ENCODE assay signal across 23 mouse cellular contexts in the genomic region with DNA sequence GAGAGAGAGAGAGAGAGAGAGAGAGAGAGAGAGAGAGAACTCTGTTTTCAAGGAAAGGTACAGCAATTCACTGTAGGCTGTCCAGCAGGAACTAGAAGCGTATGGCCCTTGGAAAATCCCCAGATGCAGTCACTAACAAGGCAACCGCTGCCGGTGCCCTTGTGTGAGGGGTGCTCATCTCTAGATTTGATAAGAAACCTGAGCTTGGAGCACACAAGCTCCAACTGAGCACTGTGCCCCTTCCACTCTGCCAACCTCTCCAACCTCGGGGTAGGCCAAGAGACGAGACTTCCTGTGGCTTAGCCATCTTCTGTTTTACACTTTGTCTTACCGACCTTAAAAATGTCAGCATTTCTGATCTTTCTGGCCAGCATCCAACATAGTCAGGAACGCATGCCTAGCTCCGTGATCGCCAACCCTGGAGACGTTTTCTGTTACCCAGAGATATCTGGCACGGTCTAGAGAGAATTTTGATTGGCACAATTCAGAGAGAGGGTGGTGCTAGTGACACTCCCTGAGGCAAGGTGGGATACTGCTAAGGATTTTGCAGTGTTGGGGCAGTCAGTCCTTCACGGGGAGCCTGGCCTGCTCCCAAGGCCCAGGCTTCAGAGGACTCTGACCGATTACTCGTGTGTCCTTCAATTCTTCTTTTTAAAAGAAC. TPM values are rescaled to one million over a fixed set of nuclear protein-coding genes. Genes with fewer than 3 reads are reported as not detected.
DNase-seq lines count a peak whose midpoint lies in the region; ATAC-seq lines count a peak whose summit lies in the region.
"Had no signal": no experiment of that assay in that cellular context is flagged by ENCODE, and none has a peak within 500 bp of the region (broad histone marks: within the 10 kb centered on the region; RNA-seq: fewer than 3 reads in every experiment).

No protein-coding gene starts in this region.

- no peak overlapping the region for H3K4me2 ChIP-seq in forebrain, embryonic 15.5 days (replicated peaks)
- no peak overlapping the region for H3K4me2 ChIP-seq in forebrain, embryonic 13.5 days
- H3K4me2 ChIP-seq in midbrain, embryonic 14.5 days (ENCODE audit: low read length) = no peak overlapping the region
- no peak overlapping the region for H3K4me2 ChIP-seq in midbrain, embryonic 13.5 days (replicated peaks)
- no peak overlapping the region for H3K4me2 ChIP-seq in heart, embryonic 12.5 days
- H3K4me2 ChIP-seq: embryonic facial prominence, embryonic 13.5 days; heart, embryonic 11.5 days; hindbrain, embryonic 15.5 days; liver, embryonic 15.5 days; midbrain, embryonic 11.5 days; neural tube, embryonic 15.5 days had no signal

- H3K9me3 ChIP-seq in forebrain, embryonic 15.5 days = no peaks in the 10 kb centered on the region
- H3K9me3 ChIP-seq in forebrain, embryonic 13.5 days (replicated peaks) = no peaks in the 10 kb centered on the region
- no peaks in the 10 kb centered on the region for H3K9me3 ChIP-seq in midbrain, embryonic 14.5 days (ENCODE audit: control insufficient read depth, low read length)
- H3K9me3 ChIP-seq in midbrain, embryonic 13.5 days = no peaks in the 10 kb centered on the region
- no peaks in the 10 kb centered on the region for H3K9me3 ChIP-seq in heart, embryonic 12.5 days (replicated peaks)
- H3K9me3 ChIP-seq: embryonic facial prominence, embryonic 13.5 days; hindbrain, embryonic 15.5 days; liver, embryonic 15.5 days; neural tube, embryonic 15.5 days had no signal

- ATAC-seq in forebrain, embryonic 15.5 days (replicated peaks) = no peak
- ATAC-seq in forebrain, embryonic 13.5 days = no peak
- ATAC-seq in midbrain, embryonic 14.5 days (ENCODE audit: low FRiP score, low TSS enrichment) = no peak
- ATAC-seq in midbrain, embryonic 13.5 days = no peak
- no peak for ATAC-seq in heart, embryonic 12.5 days (ENCODE audit: insufficient number of reproducible peaks, low FRiP score)
- ATAC-seq: intestine, embryonic 16.5 days had no signal

- peak; percentile 54 for DNase-seq in midbrain, embryonic 14.5 days
- DNase-seq in adrenal gland, postnatal 25 days = peak; percentile 36
- peak; percentile 46 to 59 for DNase-seq in cerebellum, postnatal 14 days
- DNase-seq in testis, postnatal 10 days (ENCODE audit: low spot score) = no peak
- DNase-seq: B cell, adult 2 months; heart, postnatal 14 days; kidney, postnatal 4 days; right cerebral cortex, postnatal 14 days; spleen, adult 18-20 months; thymus, adult 18-20 months; thymus, postnatal 4 days had no signal

- peak overlapping the region; percentile 56 for H3K27ac ChIP-seq in forebrain, embryonic 15.5 days (replicated peaks)
- no peak overlapping the region for H3K27ac ChIP-seq in forebrain, embryonic 13.5 days
- no peak overlapping the region for H3K27ac ChIP-seq in midbrain, embryonic 14.5 days (replicated peaks; ENCODE audit: low read depth, low read length)
- no peak overlapping the region for H3K27ac ChIP-seq in midbrain, embryonic 13.5 days
- H3K27ac ChIP-seq in heart, embryonic 12.5 days (ENCODE audit: poor library complexity, severe bottlenecking) = no peak overlapping the region
- H3K27ac ChIP-seq: embryonic facial prominence, embryonic 13.5 days; hindbrain, embryonic 15.5 days; liver, embryonic 15.5 days; macrophage; neural tube, embryonic 15.5 days had no signal

- WGBS in forebrain, embryonic 15.5 days = 54% methylated on average over 14 of the region's 14 CpGs
- WGBS in forebrain, embryonic 13.5 days = 68% methylated on average over 14 of the region's 14 CpGs
- WGBS in midbrain, embryonic 14.5 days = 56% methylated on average over 14 of the region's 14 CpGs
- WGBS in midbrain, embryonic 13.5 days = 74% methylated on average over 14 of the region's 14 CpGs
- 67% methylated on average over 14 of the region's 14 CpGs for WGBS in heart, embryonic 12.5 days

- H3K27me3 ChIP-seq in forebrain, embryonic 15.5 days = no peaks in the 10 kb centered on the region
- no peaks in the 10 kb centered on the region for H3K27me3 ChIP-seq in forebrain, embryonic 13.5 days
- H3K27me3 ChIP-seq in midbrain, embryonic 14.5 days (ENCODE audit: control insufficient read depth, insufficient read depth, low read length) = no peaks in the 10 kb centered on the region
- no peaks in the 10 kb centered on the region for H3K27me3 ChIP-seq in midbrain, embryonic 13.5 days
- H3K27me3 ChIP-seq in heart, embryonic 12.5 days (replicated peaks) = peaks cover 5% of the 10 kb centered on the region; the same call in 1 of the 2 replicates
- H3K27me3 ChIP-seq: hindbrain, embryonic 15.5 days; neural tube, embryonic 15.5 days had no signal

- no peak overlapping the region for H3K9ac ChIP-seq in forebrain, embryonic 15.5 days (replicated peaks)
- H3K9ac ChIP-seq in forebrain, embryonic 13.5 days = no peak overlapping the region
- H3K9ac ChIP-seq in midbrain, embryonic 14.5 days (replicated peaks; ENCODE audit: low read length) = no peak overlapping the region
- H3K9ac ChIP-seq in midbrain, embryonic 13.5 days (replicated peaks) = no peak overlapping the region
- no peak overlapping the region for H3K9ac ChIP-seq in heart, embryonic 12.5 days
- H3K9ac ChIP-seq: embryonic facial prominence, embryonic 13.5 days; hindbrain, embryonic 15.5 days; liver, embryonic 15.5 days; neural tube, embryonic 15.5 days had no signal

- no peaks in the 10 kb centered on the region for H3K36me3 ChIP-seq in forebrain, embryonic 15.5 days
- H3K36me3 ChIP-seq in forebrain, embryonic 13.5 days (ENCODE audit: poor library complexity, severe bottlenecking) = peaks cover 5% of the 10 kb centered on the region; the same call in 1 of the 2 replicates
- no peaks in the 10 kb centered on the region for H3K36me3 ChIP-seq in midbrain, embryonic 14.5 days (ENCODE audit: control insufficient read depth, insufficient read depth, low read length)
- no peaks in the 10 kb centered on the region for H3K36me3 ChIP-seq in midbrain, embryonic 13.5 days
- no peaks in the 10 kb centered on the region for H3K36me3 ChIP-seq in heart, embryonic 12.5 days
- H3K36me3 ChIP-seq: embryonic facial prominence, embryonic 13.5 days; hindbrain, embryonic 15.5 days; liver, embryonic 15.5 days; neural tube, embryonic 15.5 days had no signal

- H3K4me1 ChIP-seq in forebrain, embryonic 15.5 days = peaks cover 63% of the 10 kb centered on the region
- peaks cover 57% of the 10 kb centered on the region for H3K4me1 ChIP-seq in forebrain, embryonic 13.5 days
- peaks cover 39% of the 10 kb centered on the region for H3K4me1 ChIP-seq in midbrain, embryonic 14.5 days (ENCODE audit: control insufficient read depth, insufficient read depth, low read length)
- peaks cover 57% of the 10 kb centered on the region for H3K4me1 ChIP-seq in midbrain, embryonic 13.5 days (replicated peaks)
- no peaks in the 10 kb centered on the region for H3K4me1 ChIP-seq in heart, embryonic 12.5 days (replicated peaks)
- H3K4me1 ChIP-seq: liver, embryonic 15.5 days had no signal

- no peak overlapping the region for H3K4me3 ChIP-seq in forebrain, embryonic 15.5 days
- no peak overlapping the region for H3K4me3 ChIP-seq in forebrain, embryonic 13.5 days
- H3K4me3 ChIP-seq in midbrain, embryonic 14.5 days (replicated peaks; ENCODE audit: low read depth, low read length) = no peak overlapping the region
- no peak overlapping the region for H3K4me3 ChIP-seq in midbrain, embryonic 13.5 days (replicated peaks)
- no peak overlapping the region for H3K4me3 ChIP-seq in heart, embryonic 12.5 days
- H3K4me3 ChIP-seq: embryonic facial prominence, embryonic 13.5 days; hindbrain, embryonic 15.5 days; liver, embryonic 15.5 days; neural tube, embryonic 15.5 days had no signal

RNA-seq across cellular contexts. Expression of gene Srrm4, which starts 25.1 kb away (rescaled TPM):
- 32.7 and 34.4 TPM in 2 replicates for polyA plus RNA-seq in forebrain, embryonic 15.5 days (2015; fragmentation: Nextera tagmentation; extraction: Ambion mirVana)
- polyA plus RNA-seq in forebrain, embryonic 13.5 days (2015; fragmentation: Nextera tagmentation; extraction: Ambion mirVana) = 26.3 and 28.5 TPM in 2 replicates
- polyA plus RNA-seq in midbrain, embryonic 14.5 days (2014; fragmentation: Nextera tagmentation; extraction: Ambion mirVana) = 21.5 and 22.6 TPM in 2 replicates
- 21.7 and 22.5 TPM in 2 replicates for polyA plus RNA-seq in midbrain, embryonic 13.5 days (2015; fragmentation: Nextera tagmentation; extraction: Ambion mirVana)
- 1.3 and 2.2 TPM in 2 replicates for total RNA-seq in adrenal gland, postnatal 25 days (2021)
- polyA plus RNA-seq in heart, embryonic 12.5 days (2016; fragmentation: Nextera tagmentation; extraction: Ambion mirVana) = 1.7 and 2.4 TPM in 2 replicates
- polyA plus RNA-seq: macrophage had no signal
